Mouse (Mus musculus): ENCODE data around the gene Hps3.
A peak's percentile ranks its signal among the peaks of the same experiment; 100 is the strongest.

GRCm38 (mm10) chr3:20002786-20003185, 32.3 kb downstream of the Hps3 start:
- TF ChIP-seq CTCF (IDR thresholded peaks at IDR 0.05; ENCODE audit: low read depth) (peak; percentile 50), EP300 (IDR thresholded peaks at IDR 0.05; ENCODE audit: low read depth) (no peak)
